Mouse (Mus musculus): ENCODE measurements around the gene Nr5a1.

DNA sequence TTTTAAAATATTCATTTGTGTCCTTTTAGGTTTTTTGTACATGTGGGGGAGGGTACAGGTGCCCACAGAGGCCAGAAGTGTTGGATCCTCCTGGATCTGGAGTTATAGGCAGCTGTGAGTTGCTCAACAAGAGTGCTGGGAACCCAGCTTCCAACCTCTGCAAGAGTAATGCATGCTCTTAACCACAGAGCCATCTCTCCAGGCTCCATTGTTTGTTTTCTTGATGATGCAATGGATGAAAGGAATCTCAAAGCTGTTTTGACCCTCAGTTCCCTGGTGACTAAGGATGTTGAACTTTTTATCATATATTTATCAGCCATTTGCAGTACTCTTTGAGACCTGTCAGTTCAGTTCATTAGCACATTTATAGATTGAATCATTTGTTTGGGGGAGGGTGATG, 35.4 kb downstream of the Nr5a1 start:
- TF ChIP-seq CTCF (conservative IDR thresholded peaks at IDR 0.05; ENCODE audit: low read length) (no peak), NANOG (IDR thresholded peaks at IDR 0.05; ENCODE audit: borderline replicate concordance, low read length) (no peak)

All from E14TG2a.4 (cell line).